Mouse (Mus musculus): ENCODE data around the gene Rhox8.
"Not testable (repeated sequence)": the region's sequence is repeated elsewhere in the genome, so short reads cannot be mapped to it uniquely, and the experiment has no call there.

The Rhox8 gene

DNA sequence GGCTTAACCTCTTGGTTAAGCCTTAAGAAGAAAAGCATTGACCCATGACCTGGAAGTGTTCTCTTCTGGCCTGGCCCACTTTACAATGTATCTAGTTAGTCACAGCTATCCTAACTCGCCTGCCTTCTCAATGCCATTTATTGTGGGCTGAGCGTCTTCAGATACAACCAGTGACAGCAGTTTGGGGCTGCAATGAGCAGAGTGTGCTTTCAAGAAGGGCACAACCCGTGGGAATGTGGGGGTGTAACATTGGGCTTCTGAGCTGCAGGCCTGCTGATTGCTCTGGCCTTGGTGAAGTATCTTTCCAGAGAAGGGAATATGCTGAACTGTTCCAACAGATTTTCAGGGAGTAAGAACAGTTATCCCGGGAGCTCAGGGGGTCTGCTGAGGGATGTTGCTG is at the start of gene Rhox8:
Gene Rhox8, minus strand, starts transcription at position 101 of the 400 bp plus-strand sequence.
- DNase-seq (ENCODE audit: low read depth, low spot score) = no peak

GRCm38 (mm10) chrX:37916311-37916710 is 37.6 kb upstream of the Rhox8 start:
- no peak for DNase-seq (ENCODE audit: low read depth, low spot score)

DNA sequence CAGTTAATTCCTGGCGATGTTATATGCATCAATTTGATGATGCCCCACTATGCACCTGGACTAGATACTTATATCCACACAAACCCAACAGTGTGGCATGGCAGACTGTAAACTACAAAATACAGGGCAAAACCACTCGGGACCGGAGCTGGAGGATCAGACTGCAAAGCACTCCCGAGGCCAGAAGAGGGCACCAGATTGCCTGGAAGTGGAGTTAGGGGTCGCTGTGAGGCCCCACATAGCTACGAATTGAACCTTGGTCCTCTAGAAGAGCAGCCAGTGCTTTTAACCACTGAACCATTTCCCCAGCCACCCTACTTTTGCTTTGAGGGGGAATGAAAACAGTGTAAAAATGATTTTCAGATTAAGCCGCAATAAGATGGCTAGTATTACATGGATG is 29.8 kb upstream of the Rhox8 start:
- peak; percentile 6 for DNase-seq (ENCODE audit: low read depth, low spot score)

DNA sequence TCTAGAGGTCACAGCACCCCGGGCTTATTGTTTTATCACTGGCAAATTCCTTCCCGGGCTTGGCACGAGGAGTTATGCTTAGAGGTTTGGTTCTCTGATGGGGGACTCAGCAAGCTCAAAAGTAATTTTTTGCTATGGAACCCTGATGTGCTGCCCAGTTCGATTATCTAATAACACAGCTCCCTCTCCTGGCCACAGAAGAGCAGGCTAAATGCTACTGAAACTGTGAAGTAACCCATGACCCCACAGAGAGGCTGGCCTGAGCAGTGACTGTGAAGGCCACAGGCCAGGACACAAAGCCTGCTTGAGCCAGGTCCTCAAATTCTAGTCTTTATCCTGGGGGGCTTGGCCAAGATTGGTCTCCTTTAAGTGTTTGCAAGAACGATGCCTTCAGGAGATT is 25.0 kb upstream of the Rhox8 start:
- no peak for DNase-seq (ENCODE audit: low read depth, low spot score)

GRCm38 (mm10) chrX:37901670-37902069 is 22.9 kb upstream of the Rhox8 start, which contains the start of gene Rhox9:
Gene Rhox9 (minus strand): TSS chrX:37901770.
- not testable (repeated sequence) for DNase-seq (ENCODE audit: low read depth, low spot score)

DNA sequence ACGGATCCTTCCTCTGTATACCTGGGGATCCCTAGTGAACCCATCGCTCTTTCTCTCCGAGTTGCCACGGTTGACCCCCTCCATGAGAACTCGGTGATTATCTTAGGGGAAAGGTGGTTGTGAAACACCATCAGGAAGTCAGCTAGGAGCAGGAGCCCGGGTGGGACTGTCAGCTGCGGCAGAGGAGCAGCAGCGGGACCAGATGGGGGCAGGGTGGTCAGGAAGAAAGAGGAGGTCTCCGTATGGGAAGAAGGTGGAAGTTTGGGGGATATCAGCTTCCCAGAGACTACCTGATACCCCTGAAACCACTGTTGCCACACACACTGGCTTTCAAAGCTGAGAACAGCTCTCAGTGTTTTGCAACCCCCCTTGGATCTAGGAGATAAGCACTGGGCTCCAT is 18.4 kb upstream of the Rhox8 start, which contains the start of gene Rhox7b:
Gene Rhox7b, minus strand, starts transcription at position 101 of the 400 bp plus-strand sequence.
- not testable (repeated sequence) for DNase-seq (ENCODE audit: low read depth, low spot score)

- DNase-seq (ENCODE audit: low read depth, low spot score) = no peak
Observed at GRCm38 (mm10) chrX:37871641-37872040, 7.1 kb downstream of the Rhox8 start.

- DNase-seq (ENCODE audit: low read depth, low spot score) = not testable (repeated sequence)
Observed at GRCm38 (mm10) chrX:37831386-37831785, 47.4 kb downstream of the Rhox8 start, which contains the start of gene Rhox7a. Gene Rhox7a (plus strand): TSS chrX:37831686.

GRCm38 (mm10) chrX:37826610-37827009 is 52.1 kb downstream of the Rhox8 start, which contains the start of gene Rhox6:
Gene Rhox6 (plus strand): TSS chrX:37826910.
- not testable (repeated sequence) for DNase-seq (ENCODE audit: low read depth, low spot score)

All from forelimb bud, embryonic 11.5 days (tissue).